Mouse (Mus musculus) liver, postnatal 0 days (tissue): ENCODE data around the gene Ano1.

Source experiments
- CTCF ChIP-seq: sonication (generic); IDR thresholded peaks from 2 replicates; pipeline ENCODE4 v1.5.1; 2016; ENCODE audit warnings: antibody characterized with exemption, low read depth
- EP300 ChIP-seq: IDR thresholded peaks from 2 replicates; pipeline ENCODE4 v1.6.1; 2016; ENCODE audit warnings: antibody characterized with exemption, low read depth, mild to moderate bottlenecking

- TF ChIP-seq CTCF (no peak), EP300 (no peak)
Observed at GRCm38 (mm10) chr7:144663566-144663965, 88.2 kb downstream of the Ano1 start.
